Mouse (Mus musculus) heart, embryonic 12.5 days (tissue): ENCODE measurements around the gene Vmn2r36. TPM values are rescaled to one million over a fixed set of nuclear protein-coding genes. Genes with fewer than 3 reads are reported as not detected.
"Not testable (repeated sequence)": the region's sequence is repeated elsewhere in the genome, so short reads cannot be mapped to it uniquely, and the experiment has no call there.

Experiments
- ATAC-seq: fragments of 200-750 bp; cut with Nextera tagmentation; 2 replicates; pipeline ENCODE4 v1.8.0; 2017; ENCODE audit warnings: moderate TSS enrichment, moderate library complexity; ENCODE audit not compliant: insufficient number of reproducible peaks, low FRiP score
- H3K27ac ChIP-seq: fragments of 300-500 bp; sonication (generic); 2 replicates; pipeline ENCODE4 v1.5.1; 2016; ENCODE audit warnings: mild to moderate bottlenecking, moderate library complexity; ENCODE audit not compliant: poor library complexity, severe bottlenecking
- H3K27me3 ChIP-seq: fragments of 300-500 bp; sonication (generic); replicated peaks from 2 replicates; pipeline ENCODE4 v1.6.1; 2016; ENCODE audit warnings: mild to moderate bottlenecking, moderate library complexity
- H3K36me3 ChIP-seq: fragments of 300-500 bp; sonication (generic); 2 replicates; pipeline ENCODE4 v1.6.1; 2016; ENCODE audit warnings: mild to moderate bottlenecking, moderate library complexity
- H3K4me1 ChIP-seq: fragments of 300-500 bp; sonication (generic); replicated peaks from 2 replicates; pipeline ENCODE4 v1.6.1; 2016; ENCODE audit warnings: mild to moderate bottlenecking
- H3K4me2 ChIP-seq: fragments of 300-500 bp; sonication (generic); 2 replicates; pipeline ENCODE4 v1.6.1; 2016; ENCODE audit warnings: mild to moderate bottlenecking, moderate library complexity
- H3K4me3 ChIP-seq: fragments of 300-500 bp; sonication (generic); 2 replicates; pipeline ENCODE4 v1.5.1; 2016; ENCODE audit warnings: mild to moderate bottlenecking
- H3K9ac ChIP-seq: fragments of 300-500 bp; sonication (generic); 2 replicates; pipeline ENCODE4 v1.6.1; 2016; ENCODE audit warnings: mild to moderate bottlenecking, moderate library complexity
- H3K9me3 ChIP-seq: fragments of 300-500 bp; sonication (generic); replicated peaks from 2 replicates; pipeline ENCODE4 v1.6.1; 2016; ENCODE audit warnings: mild to moderate bottlenecking, moderate library complexity
- WGBS: fragments of 180-500 bp; shearing (Covaris S2); methylation state at CpG from one replicate; pipeline ENCODE4 v1.1.7; 2016; 5-methylcytosine and 5-hydroxymethylcytosine counted together
- polyA plus RNA-seq: library from polyadenylated mRNA; unstranded; fragments of >200 nt; fragmentation: Nextera tagmentation; extraction: Ambion mirVana; gene quantifications from 2 replicates; pipeline ENCODE4 v1.2.1, GENCODE M21; 2016

Vmn2r36 gene
- not detected in 2 replicates for polyA plus RNA-seq

DNA sequence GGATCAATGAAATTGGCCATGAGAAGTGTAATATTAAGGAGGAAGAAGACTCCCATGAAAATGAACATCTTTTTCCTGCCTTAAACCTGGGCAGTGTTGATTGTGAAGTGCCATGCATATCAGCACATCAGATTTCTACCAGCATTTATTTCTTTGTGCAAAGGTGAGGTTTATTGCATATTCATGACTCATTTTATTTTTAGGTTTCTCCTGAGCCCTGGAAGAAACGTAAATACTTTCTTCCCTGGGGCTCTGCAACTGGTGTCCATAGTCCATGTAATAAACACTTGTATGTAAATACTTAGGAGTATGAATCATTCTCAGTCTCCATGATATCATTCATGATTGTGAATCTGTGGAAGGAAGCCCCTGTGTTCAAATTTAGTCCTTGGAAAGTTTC is at the start of gene Vmn2r36:
Gene Vmn2r36, minus strand, starts transcription at position 101 of the 400 bp plus-strand sequence.
- H3K27me3 ChIP-seq, H3K4me3 ChIP-seq, H3K27ac ChIP-seq, H3K4me1 ChIP-seq, H3K9me3 ChIP-seq, H3K36me3 ChIP-seq, H3K9ac ChIP-seq, ATAC-seq, H3K4me2 ChIP-seq: not testable (repeated sequence)
- WGBS = no CpG with 5 or more reads among the region's 1 CpGs

Other genes starting within 250 kb of the Vmn2r36 start
- not detected in 2 replicates for gene Vmn2r34, start 213.0 kb downstream of the Vmn2r36 start, polyA plus RNA-seq
- gene Vmn2r35, start 82.6 kb downstream of the Vmn2r36 start, polyA plus RNA-seq = not detected in 2 replicates